Mouse (Mus musculus) gastrocnemius, adult 8-10 months (tissue): ENCODE measurements around the gene Fkbp11. TPM values are rescaled to one million over a fixed set of nuclear protein-coding genes. Genes with fewer than 3 reads are reported as not detected.
A peak's percentile ranks its signal among the peaks of the same experiment; 100 is the strongest.

Experiments
- DNase-seq, 2 experiments: peaks; one replicate each; pipeline ENCODE4 v3.0.0; 2022; ENCODE audit warnings: low spot score in 2 of 2
- total RNA-seq, 4 experiments: library from RNA; stranded (reverse); gene quantifications; 2 replicates each; pipeline ENCODE4 v1.2.4; 2022

Gene Fkbp11
- total RNA-seq, 4 experiments from 2014 or later, result 0.43 to 0.92 (median 0.72) TPM; not detected in 1

- DNase-seq, result no peak
These were observed 32.3 kb downstream of the Fkbp11 start for GRCm38 (mm10) chr15:98695726-98696125.

GRCm38 (mm10) chr15:98692171-98692715, 35.8 kb downstream of the Fkbp11 start:
- no peak for DNase-seq

DNA sequence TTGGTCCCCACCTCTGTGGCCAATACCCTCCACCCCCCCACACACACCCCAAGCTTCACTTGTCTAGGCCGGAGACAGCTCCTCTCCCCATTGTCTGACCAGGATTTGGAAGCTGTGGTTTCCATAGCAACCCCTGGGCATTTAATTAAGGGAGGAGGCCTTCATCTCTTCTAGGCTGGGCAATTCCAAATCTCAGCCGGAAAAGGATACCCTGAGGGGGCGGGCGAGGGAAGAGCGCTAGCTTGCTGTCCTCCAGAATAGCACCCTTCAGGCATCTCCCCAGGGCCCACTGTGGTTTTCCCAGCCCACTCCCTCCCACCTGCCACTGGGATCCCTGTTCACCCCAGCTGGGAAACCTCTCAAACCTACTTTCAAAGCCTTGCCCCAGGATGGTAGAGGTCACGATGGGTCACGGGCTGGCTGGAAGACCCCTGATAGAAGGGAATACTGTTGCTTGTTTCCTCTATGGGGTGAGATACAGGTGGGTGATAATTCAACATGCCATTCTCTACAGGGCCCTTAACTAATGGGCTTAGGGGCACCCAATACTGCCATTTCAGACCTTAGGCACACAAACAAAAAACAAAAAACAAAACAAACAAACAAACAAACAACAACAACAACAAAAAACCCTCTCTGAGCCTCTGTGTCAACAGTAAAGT, 36.4 kb downstream of the Fkbp11 start:
- no peak for DNase-seq

DNA sequence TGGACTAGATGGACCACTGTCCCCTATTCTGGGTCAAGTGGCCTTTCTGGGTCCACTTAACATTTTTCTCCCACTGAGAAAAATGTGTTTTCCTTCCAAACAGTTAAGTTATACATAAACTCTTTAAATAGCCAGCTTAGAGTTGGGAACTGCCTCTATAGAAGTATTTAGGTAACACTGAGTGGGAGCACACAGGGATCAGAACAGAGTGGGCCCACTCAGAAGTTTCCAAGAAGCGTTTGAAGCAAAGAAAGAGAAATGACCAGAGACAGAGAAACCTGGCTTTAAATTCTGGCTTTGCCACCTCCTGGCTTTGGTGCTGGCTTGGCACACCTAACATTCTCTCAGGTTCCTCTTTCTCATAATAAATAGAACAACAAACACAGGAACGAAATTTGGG, 38.3 kb downstream of the Fkbp11 start:
- DNase-seq, result no peak

DNA sequence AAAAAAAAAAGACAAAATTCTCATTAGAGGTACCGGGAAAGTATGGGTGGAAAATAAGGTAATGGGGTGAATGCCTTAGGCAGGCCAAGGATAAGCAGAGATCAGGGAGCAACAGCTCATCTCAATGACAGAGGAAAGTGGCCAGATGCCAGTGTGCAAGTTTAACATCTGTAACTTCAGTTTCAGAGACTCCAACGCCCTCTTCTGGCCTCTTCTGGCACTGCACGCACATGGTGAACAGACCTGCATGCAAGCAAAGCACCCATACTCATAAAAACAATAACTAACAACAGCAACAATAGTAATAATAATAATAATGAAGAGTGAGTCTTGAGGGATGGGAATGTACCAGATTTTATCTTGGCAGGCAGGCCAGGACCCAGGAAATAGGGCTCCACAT, 42.1 kb downstream of the Fkbp11 start:
- no peak for DNase-seq

- DNase-seq, result no peak
These were observed 44.3 kb downstream of the Fkbp11 start for GRCm38 (mm10) chr15:98683746-98684145.

GRCm38 (mm10) chr15:98683177-98683576, 44.8 kb downstream of the Fkbp11 start:
- DNase-seq, result no peak

DNA sequence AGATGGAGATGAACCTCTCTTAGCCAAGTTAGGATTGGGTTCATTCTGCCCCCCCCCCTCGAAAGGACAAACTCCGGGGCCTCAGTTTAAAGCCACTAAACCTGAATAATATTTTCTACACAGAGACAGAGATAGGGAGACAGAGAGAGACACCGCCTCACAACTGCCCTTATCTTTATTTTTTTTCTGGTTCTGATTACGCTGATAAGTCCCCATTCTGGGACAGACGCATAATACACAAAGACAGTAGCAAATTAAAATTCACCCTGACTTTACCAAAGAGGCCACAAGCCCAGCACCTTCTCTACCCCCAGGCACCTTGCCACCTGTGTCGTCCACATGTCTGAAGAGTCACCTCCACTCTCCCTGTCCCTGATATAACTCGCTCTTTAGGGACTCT, 46.4 kb downstream of the Fkbp11 start:
- DNase-seq, result no peak

DNA sequence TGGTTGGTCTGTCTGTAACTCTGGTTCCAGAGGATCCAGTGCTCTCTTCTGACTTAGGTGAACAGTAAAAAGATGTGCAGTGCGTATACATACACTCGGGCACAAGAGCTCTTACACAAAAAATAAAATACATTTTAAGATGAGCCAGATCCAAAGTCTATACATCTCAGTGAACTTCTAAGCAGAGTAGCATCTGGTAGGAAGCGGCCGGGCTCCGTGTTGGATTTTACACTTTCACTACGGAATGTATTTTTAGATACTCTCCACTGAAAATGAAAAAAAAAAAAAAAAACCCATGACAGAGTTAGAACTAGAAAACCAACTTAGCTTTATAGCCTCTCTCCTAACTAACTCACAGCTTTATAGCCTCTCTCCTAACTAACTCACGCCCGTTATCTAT, 47.3 kb downstream of the Fkbp11 start:
- DNase-seq, result no peak

- peak in 1 of 2 experiments; percentile 11 for DNase-seq
These were observed 50.0 kb downstream of the Fkbp11 start for GRCm38 (mm10) chr15:98677977-98678376.

GRCm38 (mm10) chr15:98676940-98677728, 50.9 kb downstream of the Fkbp11 start, which contains the start of gene Rnd1:
Gene Rnd1, minus strand, starts transcription at chr15:98677461.
- peak; percentile 64 to 71 for DNase-seq

DNA sequence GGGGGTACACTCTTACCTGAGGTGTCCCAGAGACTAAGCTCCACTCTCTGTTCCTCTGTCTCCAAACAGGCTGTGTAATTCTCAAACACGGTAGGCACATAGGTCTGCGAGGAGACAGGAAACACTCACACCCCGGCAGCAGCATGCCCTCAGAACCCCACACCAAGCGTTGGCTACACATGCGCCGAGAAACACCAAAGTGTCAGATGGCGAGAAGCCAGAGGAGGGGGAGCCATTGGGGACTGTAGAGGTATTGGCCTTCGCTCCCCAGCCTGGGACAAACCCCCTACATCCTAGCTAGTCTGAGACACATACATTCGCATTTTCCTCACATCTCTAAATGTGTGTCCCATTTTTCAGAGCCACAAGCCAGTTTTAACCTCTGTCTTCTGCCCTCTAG, 51.5 kb downstream of the Fkbp11 start:
- no peak for DNase-seq

DNA sequence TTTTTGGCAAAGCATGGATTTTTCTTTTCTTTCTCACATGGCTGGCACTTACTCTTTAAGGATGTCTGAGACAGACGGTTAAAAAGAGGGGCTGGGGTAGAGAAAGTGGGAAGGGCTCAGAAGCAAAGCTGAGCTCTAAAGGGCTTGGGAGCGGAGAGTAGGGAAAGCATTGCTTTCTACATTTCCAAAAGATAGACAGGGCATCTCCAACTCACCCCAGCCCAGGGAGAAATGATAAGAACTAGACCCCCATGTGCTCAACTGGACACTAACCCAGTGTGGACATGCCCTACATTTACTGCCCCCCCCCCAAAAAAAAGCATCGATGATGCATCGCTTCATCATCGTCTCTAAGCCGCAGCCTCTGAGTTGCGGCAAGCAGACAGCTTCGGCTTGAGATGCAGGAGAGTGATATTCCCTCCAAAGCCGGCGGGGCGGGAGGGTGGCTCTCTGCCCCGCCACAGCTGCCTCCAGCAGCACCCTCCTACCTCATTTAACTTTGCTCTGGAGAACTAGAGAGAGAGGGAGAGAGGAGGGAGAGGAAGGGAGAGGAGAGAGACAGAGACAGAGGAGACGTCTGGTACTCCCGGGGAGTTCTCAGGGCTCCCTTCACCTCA, 52.3 kb downstream of the Fkbp11 start:
- DNase-seq, result no peak

- DNase-seq, result no peak
These were observed 52.9 kb downstream of the Fkbp11 start for GRCm38 (mm10) chr15:98674994-98675545.

Other genes starting within 250 kb of the Fkbp11 start
- gene Lalba, start 245.5 kb downstream of the Fkbp11 start, total RNA-seq, result not detected
- not detected for gene Olfr279, start 235.8 kb downstream of the Fkbp11 start, total RNA-seq
- 10 to 100 TPM; 65.5 to 72.7 (median 69.8) TPM for gene Kansl2, start 193.9 kb downstream of the Fkbp11 start, total RNA-seq
- 10 to 100 TPM; 14.3 to 19.4 (median 15.7) TPM for gene Ccnt1, start 157.3 kb downstream of the Fkbp11 start, total RNA-seq
- gene 4930415O20Rik, start 157.2 kb downstream of the Fkbp11 start, total RNA-seq, result under 1 TPM in 1 of 4 experiments, not detected in 3; 0.63 TPM
- 10 to 100 TPM; 13.4 to 21.4 (median 19.1) TPM for gene Adcy6, start 118.1 kb downstream of the Fkbp11 start, total RNA-seq
- gene Cacnb3, start 97.4 kb downstream of the Fkbp11 start, total RNA-seq, result 1 to 10 TPM in 2 of 4 experiments, under 1 TPM in 2; 0.78 to 1.1 (median 1.0) TPM
- 10 to 100 TPM; 54.0 to 72.3 (median 63.4) TPM for gene Ddx23, start 65.3 kb downstream of the Fkbp11 start, total RNA-seq
- 1 to 10 TPM; 1.0 to 2.3 (median 1.1) TPM for gene Rnd1, start 50.7 kb downstream of the Fkbp11 start, total RNA-seq
- gene Ccdc65, start 20.0 kb downstream of the Fkbp11 start, total RNA-seq, result not detected
- gene Arf3, start 35.0 kb upstream of the Fkbp11 start, total RNA-seq, result 1 to 10 TPM; 6.9 to 8.9 (median 8.1) TPM
- gene Wnt10b, start 50.0 kb upstream of the Fkbp11 start, total RNA-seq, result 1 to 10 TPM in 1 of 4 experiments, under 1 TPM in 3; 0.48 to 1.1 (median 0.85) TPM
- gene Wnt1, start 61.7 kb upstream of the Fkbp11 start, total RNA-seq, result not detected
- under 1 TPM; 0.12 to 0.67 (median 0.43) TPM for gene Ddn, start 81.3 kb upstream of the Fkbp11 start, total RNA-seq
- 10 to 100 TPM; 43.8 to 55.0 (median 46.9) TPM for gene Prkag1, start 103.3 kb upstream of the Fkbp11 start, total RNA-seq
- 10 to 100 TPM; 52.6 to 67.2 (median 59.1) TPM for gene Kmt2d, start 143.0 kb upstream of the Fkbp11 start, total RNA-seq
- gene Rhebl1, start 166.3 kb upstream of the Fkbp11 start, total RNA-seq, result 1 to 10 TPM; 1.4 to 2.9 (median 2.0) TPM
- gene Dhh, start 170.3 kb upstream of the Fkbp11 start, total RNA-seq, result 1 to 10 TPM in 1 of 4 experiments, under 1 TPM in 3; 0.19 to 1.0 (median 0.49) TPM
- gene Lmbr1l, start 190.0 kb upstream of the Fkbp11 start, total RNA-seq, result 1 to 10 TPM; 3.7 to 5.0 (median 4.2) TPM
- gene Tuba1b, start 206.4 kb upstream of the Fkbp11 start, total RNA-seq, result 10 to 100 TPM; 12.6 to 24.6 (median 20.3) TPM
- gene Gm49450, start 225.4 kb upstream of the Fkbp11 start, total RNA-seq, result not detected
- gene Tuba1a, start 225.5 kb upstream of the Fkbp11 start, total RNA-seq, result 10 to 100 TPM; 12.6 to 24.0 (median 18.4) TPM